ENCODE assay signal across 27 mouse cellular contexts in the genomic region with DNA sequence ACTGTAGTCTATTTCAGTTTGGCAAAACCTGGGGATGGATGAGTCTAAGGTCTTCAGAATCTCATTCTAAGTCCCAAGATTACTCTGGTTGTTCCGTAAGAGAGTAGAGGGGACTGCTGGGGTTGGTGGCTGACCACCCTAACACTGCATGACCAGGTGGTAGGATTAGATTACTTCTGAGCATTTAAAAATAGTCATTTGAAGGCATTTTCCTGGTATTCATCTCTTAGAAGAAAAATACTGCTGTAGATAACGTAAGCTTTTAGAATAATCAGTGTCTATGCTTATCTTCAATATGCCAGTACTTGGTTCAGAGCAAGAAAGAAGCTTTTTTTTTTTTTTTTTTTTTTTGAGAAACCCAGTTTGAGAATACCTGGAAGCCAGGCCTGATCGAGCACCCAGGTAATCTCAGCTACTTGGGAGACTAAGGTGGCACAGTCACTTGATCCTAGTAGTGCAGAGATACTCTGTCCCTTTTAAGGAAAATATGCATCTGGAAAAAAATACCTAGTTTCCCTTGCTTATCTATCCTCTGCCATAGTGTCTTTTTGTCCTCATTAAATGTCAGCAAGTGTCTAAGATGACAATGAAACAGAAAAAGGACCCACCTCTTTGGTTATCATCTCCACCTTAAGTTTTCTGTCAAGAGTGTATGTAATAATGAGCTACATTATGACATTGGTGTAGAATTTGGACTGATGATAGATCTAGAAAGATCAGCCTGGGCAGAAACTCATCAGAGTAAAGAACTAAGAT. TPM values are rescaled to one million over a fixed set of nuclear protein-coding genes. Genes with fewer than 3 reads are reported as not detected.
A peak's percentile ranks its signal among the peaks of the same experiment; 100 is the strongest.
DNase-seq lines count a peak whose midpoint lies in the region; ATAC-seq lines count a peak whose summit lies in the region.
"Had no signal": no experiment of that assay in that cellular context is flagged by ENCODE, and none has a peak within 500 bp of the region (broad histone marks: within the 10 kb centered on the region; RNA-seq: fewer than 3 reads in every experiment).

No protein-coding gene starts in this region.

- no peak overlapping the region for H3K9ac ChIP-seq in heart, embryonic 13.5 days
- H3K9ac ChIP-seq in liver, embryonic 15.5 days, result no peak overlapping the region
- H3K9ac ChIP-seq in kidney, embryonic 15.5 days, result no peak overlapping the region
- H3K9ac ChIP-seq: hindbrain, embryonic 14.5 days; neural tube, embryonic 13.5 days had no signal

- no peak overlapping the region for H3K27ac ChIP-seq in heart, embryonic 13.5 days (replicated peaks)
- H3K27ac ChIP-seq in liver, embryonic 15.5 days (replicated peaks), result peak overlapping the region; percentile 54
- no peak overlapping the region for H3K27ac ChIP-seq in kidney, embryonic 15.5 days
- H3K27ac ChIP-seq: forebrain, embryonic 10.5 days; hindbrain, embryonic 14.5 days; neural tube, embryonic 13.5 days had no signal

- H3K36me3 ChIP-seq in heart, embryonic 13.5 days, result no peaks in the 10 kb centered on the region
- no peaks in the 10 kb centered on the region for H3K36me3 ChIP-seq in liver, embryonic 15.5 days (replicated peaks)
- H3K36me3 ChIP-seq in kidney, embryonic 15.5 days, result no peaks in the 10 kb centered on the region
- H3K36me3 ChIP-seq: forebrain, embryonic 10.5 days; neural tube, embryonic 13.5 days had no signal

- H3K4me2 ChIP-seq in heart, embryonic 13.5 days, result peak overlapping the region; percentile 31; the same call in 1 of the 2 replicates
- H3K4me2 ChIP-seq in liver, embryonic 15.5 days, result peak overlapping the region; percentile 43
- no peak overlapping the region for H3K4me2 ChIP-seq in kidney, embryonic 15.5 days
- H3K4me2 ChIP-seq: hindbrain, embryonic 14.5 days; neural tube, embryonic 13.5 days had no signal

- no peaks in the 10 kb centered on the region for H3K9me3 ChIP-seq in heart, embryonic 13.5 days
- no peaks in the 10 kb centered on the region for H3K9me3 ChIP-seq in liver, embryonic 15.5 days (replicated peaks)
- no peaks in the 10 kb centered on the region for H3K9me3 ChIP-seq in kidney, embryonic 15.5 days (replicated peaks)
- H3K9me3 ChIP-seq: forebrain, embryonic 10.5 days; megakaryocyte, embryonic 14.5 days; neural tube, embryonic 13.5 days had no signal

- no peak overlapping the region for H3K4me3 ChIP-seq in heart, embryonic 13.5 days
- no peak overlapping the region for H3K4me3 ChIP-seq in liver, embryonic 15.5 days (replicated peaks)
- H3K4me3 ChIP-seq in kidney, embryonic 15.5 days (replicated peaks), result no peak overlapping the region
- H3K4me3 ChIP-seq: forebrain, embryonic 10.5 days; megakaryocyte, embryonic 14.5 days; neural tube, embryonic 13.5 days had no signal

- H3K27me3 ChIP-seq in heart, embryonic 13.5 days (replicated peaks), result no peaks in the 10 kb centered on the region
- no peaks in the 10 kb centered on the region for H3K27me3 ChIP-seq in liver, embryonic 15.5 days
- H3K27me3 ChIP-seq in kidney, embryonic 15.5 days, result no peaks in the 10 kb centered on the region
- H3K27me3 ChIP-seq: megakaryocyte, embryonic 14.5 days; neural tube, embryonic 13.5 days had no signal

- H3K4me1 ChIP-seq in heart, embryonic 13.5 days, result peaks cover 12% of the 10 kb centered on the region
- H3K4me1 ChIP-seq in liver, embryonic 15.5 days (replicated peaks), result peaks cover 78% of the 10 kb centered on the region
- no peaks in the 10 kb centered on the region for H3K4me1 ChIP-seq in kidney, embryonic 15.5 days
- H3K4me1 ChIP-seq: forebrain, embryonic 10.5 days; neural tube, embryonic 13.5 days had no signal

- no peak for DNase-seq in heart, adult 18-20 months
- no peak for DNase-seq in lung, postnatal 36 days
- DNase-seq in neural tube, embryonic 10.5 days (ENCODE audit: extremely low spot score, low spot score), result no peak
- DNase-seq: adrenal gland, postnatal 14 days; B cell, adult 2 months; cerebellum, adult 11 months; cerebellum, postnatal 10 days; heart, postnatal 4 days; kidney, adult 18-20 months; kidney, postnatal 10 days; lung, adult 18-20 months; lung, postnatal 14 days; midbrain, embryonic 14.5 days; retina, postnatal 1 day; right cerebral cortex, postnatal 25 days; spleen, adult 18-20 months; thymus, postnatal 36 days had no signal

- 63% methylated on average over 3 of the region's 3 CpGs for WGBS in heart, embryonic 13.5 days
- whole genome bisulfite sequencing in liver, embryonic 15.5 days (ENCODE audit: insufficient replicate concordance), result 14% methylated on average over 3 of the region's 3 CpGs
- WGBS in kidney, embryonic 15.5 days, result 84% methylated on average over 3 of the region's 3 CpGs

- no peak for ATAC-seq in heart, embryonic 13.5 days (ENCODE audit: extremely low read depth, insufficient number of reproducible peaks, low FRiP score, low TSS enrichment)
- ATAC-seq in common myeloid progenitor, adult 5-6 weeks (replicated peaks; ENCODE audit: low read depth, poor library complexity, severe bottlenecking), result 0 out of 2 replicates have a peak, but pooled peaks have one; percentile 30
- ATAC-seq in liver, embryonic 15.5 days (ENCODE audit: insufficient read depth), result peak; percentile 78
- no peak for ATAC-seq in kidney, embryonic 15.5 days (replicated peaks; ENCODE audit: low FRiP score)
- ATAC-seq: forebrain, embryonic 16.5 days; inflammation-experienced regulatory T-cells, adult 6 months had no signal

RNA-seq across cellular contexts. Expression of a gene that starts 33.7 kb away (rescaled TPM):
- polyA plus RNA-seq in heart, embryonic 13.5 days (2015; fragmentation: Nextera tagmentation; extraction: Ambion mirVana), result 23.8 and 24.2 TPM in 2 replicates
- 10 to 100 TPM; 42.3 to 48.8 TPM for total RNA-seq in heart, adult 18-20 months (2021)
- total RNA-seq in common myeloid progenitor, adult 5-6 weeks (2017), result 45.8 and 100 TPM in 2 replicates
- polyA plus RNA-seq in liver, embryonic 15.5 days (2015; fragmentation: Nextera tagmentation; extraction: Ambion mirVana), result 18.3 and 20.8 TPM in 2 replicates
- polyA plus RNA-seq in kidney, embryonic 15.5 days (2015; fragmentation: Nextera tagmentation; extraction: Ambion mirVana), result 29.0 and 33.5 TPM in 2 replicates

Comparison
In these comparisons a context has a peak if more than half of its experiments do, and no peak if none do; other contexts are left out.
1. ATAC-seq: peak in common myeloid progenitor, adult 5-6 weeks (single experiment) and liver, embryonic 15.5 days (single experiment); none in heart, embryonic 13.5 days (single experiment) and kidney, embryonic 15.5 days (single experiment).